Mouse (Mus musculus) liver, embryonic 15.5 days (tissue): Measurements from ENCODE around the gene Colgalt2. TPM values are rescaled to one million over a fixed set of nuclear protein-coding genes. Genes with fewer than 3 reads are reported as not detected.

Source experiments
- ATAC-seq: fragments of 200-750 bp; cut with Nextera tagmentation; 2 replicates; pipeline ENCODE4 v1.8.0; 2017; ENCODE audit warnings: moderate number of reproducible peaks, mild to moderate bottlenecking, moderate library complexity; ENCODE audit not compliant: insufficient read depth
- H3K27ac ChIP-seq: fragments of 300-500 bp; sonication (generic); replicated peaks from 2 replicates; pipeline ENCODE4 v1.5.1; 2015; ENCODE audit warnings: mild to moderate bottlenecking, inconsistent platforms
- H3K27me3 ChIP-seq: fragments of 300-500 bp; sonication (generic); 2 replicates; pipeline ENCODE4 v1.6.1; 2015; ENCODE audit warnings: mild to moderate bottlenecking, inconsistent platforms
- H3K36me3 ChIP-seq: fragments of 300-500 bp; sonication (generic); replicated peaks from 2 replicates; pipeline ENCODE4 v1.6.1; 2015; ENCODE audit warnings: moderate library complexity, mild to moderate bottlenecking, inconsistent platforms
- H3K4me1 ChIP-seq: fragments of 300-500 bp; sonication (generic); replicated peaks from 2 replicates; pipeline ENCODE4 v1.6.1; 2015; ENCODE audit warnings: inconsistent platforms
- H3K4me2 ChIP-seq: fragments of 300-500 bp; sonication (generic); 2 replicates; pipeline ENCODE4 v1.6.1; 2015; ENCODE audit warnings: moderate library complexity, mild to moderate bottlenecking, inconsistent platforms
- H3K4me3 ChIP-seq: fragments of 300-500 bp; sonication (generic); replicated peaks from 2 replicates; pipeline ENCODE4 v1.5.1; 2015; ENCODE audit warnings: mild to moderate bottlenecking, inconsistent platforms
- H3K9ac ChIP-seq: fragments of 300-500 bp; sonication (generic); 2 replicates; pipeline ENCODE4 v1.6.1; 2015; ENCODE audit warnings: moderate library complexity, mild to moderate bottlenecking, inconsistent platforms
- H3K9me3 ChIP-seq: fragments of 300-500 bp; sonication (generic); replicated peaks from 2 replicates; pipeline ENCODE4 v1.6.1; 2016; ENCODE audit warnings: inconsistent platforms
- WGBS: fragments of 180-500 bp; shearing (Covaris S2); methylation state at CpG from one replicate; pipeline ENCODE4 v1.1.7; 2015; ENCODE audit warnings: mixed read lengths; ENCODE audit not compliant: insufficient replicate concordance; 5-methylcytosine and 5-hydroxymethylcytosine counted together
- polyA plus RNA-seq: library from polyadenylated mRNA; unstranded; fragments of >200 nt; fragmentation: Nextera tagmentation; extraction: Ambion mirVana; gene quantifications from 2 replicates; pipeline ENCODE4 v1.2.1, GENCODE M21; 2015

Gene Colgalt2
- polyA plus RNA-seq, 1 experiment from 2014 or later: 0.36 TPM

DNA sequence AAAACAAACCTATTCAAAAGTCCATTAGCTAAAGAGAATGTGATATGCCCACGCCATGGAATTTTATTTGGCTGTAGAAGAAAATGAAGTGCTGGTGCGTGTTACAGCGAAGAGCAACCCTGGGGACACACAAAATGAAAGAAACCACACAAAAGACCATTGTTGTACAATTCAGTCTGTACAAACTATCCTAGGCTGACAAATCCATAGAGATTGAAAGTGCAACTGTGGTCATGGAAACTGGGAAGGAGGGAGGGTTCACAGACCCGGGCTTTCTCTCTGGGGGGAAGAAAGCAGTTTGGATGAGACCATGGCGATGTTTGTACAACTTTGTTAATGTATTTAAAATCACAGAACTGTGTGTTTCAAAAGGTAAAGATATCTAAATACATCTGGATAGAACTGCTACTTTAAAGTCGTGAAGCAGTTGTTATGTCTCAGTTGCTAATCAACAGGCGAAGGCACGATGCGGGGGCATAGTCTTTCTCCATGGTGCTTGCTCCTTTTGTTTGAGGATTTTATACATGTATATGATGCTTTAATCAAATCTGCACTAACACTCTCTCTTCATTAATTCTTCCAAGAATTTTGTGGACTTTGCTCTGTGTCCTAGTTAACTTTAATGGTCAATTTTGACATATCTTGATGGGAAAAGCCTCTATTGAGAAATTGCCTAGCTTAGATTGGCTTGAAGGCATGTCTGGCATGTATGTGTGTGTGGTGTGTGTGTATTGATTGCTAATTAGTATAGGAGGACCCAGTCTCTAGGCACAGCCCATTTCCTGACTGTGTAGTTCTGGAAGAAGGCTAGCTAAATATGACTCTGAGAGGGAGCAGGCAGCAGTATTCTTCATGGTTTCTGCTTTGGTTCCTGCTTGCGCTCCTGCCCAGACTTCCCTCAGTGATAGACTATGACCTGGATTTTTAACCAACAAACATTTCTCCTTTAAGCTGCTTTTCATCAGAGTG lies 55.9 kb downstream of the Colgalt2 start:
- H3K4me1 ChIP-seq: no peaks in the 10 kb centered on the region
- no peak overlapping the region for H3K9ac ChIP-seq
- no peak for ATAC-seq
- no peaks in the 10 kb centered on the region for H3K27me3 ChIP-seq
- no peak overlapping the region for H3K27ac ChIP-seq
- no peak overlapping the region for H3K4me3 ChIP-seq
- WGBS: 72% methylated on average over 10 of the region's 10 CpGs
- no peaks in the 10 kb centered on the region for H3K9me3 ChIP-seq
- no peaks in the 10 kb centered on the region for H3K36me3 ChIP-seq
- no peak overlapping the region for H3K4me2 ChIP-seq

- no peak overlapping the region for H3K4me3 ChIP-seq
- 48% methylated on average over 3 of the region's 3 CpGs for WGBS
- H3K9ac ChIP-seq: no peak overlapping the region
- H3K4me2 ChIP-seq: no peak overlapping the region
- ATAC-seq: no peak
- H3K4me1 ChIP-seq: no peaks in the 10 kb centered on the region
- H3K9me3 ChIP-seq: no peaks in the 10 kb centered on the region
- no peaks in the 10 kb centered on the region for H3K36me3 ChIP-seq
- no peak overlapping the region for H3K27ac ChIP-seq
- no peaks in the 10 kb centered on the region for H3K27me3 ChIP-seq
Observed at GRCm38 (mm10) chr1:152456266-152456665, 56.6 kb downstream of the Colgalt2 start.

DNA sequence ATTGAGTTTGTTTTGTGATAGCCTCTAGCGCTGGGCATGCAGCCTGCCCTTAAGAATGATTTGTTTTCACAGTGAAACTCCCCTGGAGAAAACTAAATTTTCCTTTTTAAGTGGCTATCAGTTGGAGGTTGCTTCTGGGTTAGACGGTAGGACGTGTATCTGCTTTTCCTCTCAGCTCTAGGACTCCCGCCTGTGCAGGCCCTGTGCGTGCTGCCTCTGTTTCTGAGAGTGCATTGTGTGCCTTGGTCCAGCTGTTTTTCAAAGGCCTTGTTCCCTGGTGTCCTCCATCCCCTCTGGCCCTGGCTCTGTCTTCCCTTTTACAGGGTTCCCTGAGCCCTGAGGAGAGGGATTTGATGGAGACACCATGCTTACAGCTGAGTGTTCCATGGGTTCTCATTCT lies 58.0 kb downstream of the Colgalt2 start:
- Histone ChIP-seq H3K36me3 (no peaks in the 10 kb centered on the region), H3K27ac (no peak overlapping the region), H3K9me3 (no peaks in the 10 kb centered on the region), H3K4me1 (no peaks in the 10 kb centered on the region), H3K9ac (no peak overlapping the region), H3K27me3 (no peaks in the 10 kb centered on the region), H3K4me3 (no peak overlapping the region), H3K4me2 (no peak overlapping the region)
- ATAC-seq: no peak
- 65% methylated on average over 5 of the region's 5 CpGs for WGBS

GRCm38 (mm10) chr1:152458996-152459395 lies 59.4 kb downstream of the Colgalt2 start:
- Histone ChIP-seq H3K9me3 (no peaks in the 10 kb centered on the region), H3K27me3 (no peaks in the 10 kb centered on the region), H3K4me3 (no peak overlapping the region), H3K27ac (no peak overlapping the region), H3K4me1 (no peaks in the 10 kb centered on the region), H3K9ac (no peak overlapping the region), H3K36me3 (no peaks in the 10 kb centered on the region), H3K4me2 (no peak overlapping the region)
- WGBS: 71% methylated on average over 7 of the region's 7 CpGs
- no peak for ATAC-seq

GRCm38 (mm10) chr1:152460931-152461330 lies 61.3 kb downstream of the Colgalt2 start:
- WGBS: 43% methylated on average over 3 of the region's 3 CpGs
- H3K9ac ChIP-seq: no peak overlapping the region
- H3K4me3 ChIP-seq: no peak overlapping the region
- no peaks in the 10 kb centered on the region for H3K36me3 ChIP-seq
- H3K27ac ChIP-seq: no peak overlapping the region
- no peaks in the 10 kb centered on the region for H3K9me3 ChIP-seq
- H3K4me1 ChIP-seq: no peaks in the 10 kb centered on the region
- H3K27me3 ChIP-seq: no peaks in the 10 kb centered on the region
- H3K4me2 ChIP-seq: no peak overlapping the region
- no peak for ATAC-seq

DNA sequence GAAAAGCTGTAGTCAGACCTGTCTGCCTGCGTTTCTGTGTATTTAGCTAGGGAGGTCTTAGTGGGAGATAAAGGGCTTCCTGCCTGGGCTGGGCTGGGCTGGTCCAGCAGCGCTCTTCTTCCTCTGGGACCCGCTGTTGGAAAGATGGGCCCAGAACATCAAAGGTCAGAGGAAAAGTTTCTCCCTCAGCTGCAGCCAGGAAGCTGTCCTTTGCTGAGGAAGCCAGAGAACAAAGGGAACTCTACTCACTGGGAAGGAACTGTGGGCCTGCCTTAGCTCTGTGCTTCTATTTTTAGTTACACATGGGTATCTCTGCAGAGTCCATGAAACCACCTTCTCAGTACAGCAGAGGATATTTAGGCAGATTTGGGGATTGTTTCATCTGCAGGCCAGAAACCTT lies 62.2 kb downstream of the Colgalt2 start:
- H3K36me3 ChIP-seq: no peaks in the 10 kb centered on the region
- no peak overlapping the region for H3K27ac ChIP-seq
- no peak for ATAC-seq
- no peak overlapping the region for H3K4me3 ChIP-seq
- no peaks in the 10 kb centered on the region for H3K4me1 ChIP-seq
- 20% methylated on average over 3 of the region's 3 CpGs for WGBS
- H3K27me3 ChIP-seq: no peaks in the 10 kb centered on the region
- H3K9ac ChIP-seq: no peak overlapping the region
- H3K4me2 ChIP-seq: no peak overlapping the region
- no peaks in the 10 kb centered on the region for H3K9me3 ChIP-seq

- ATAC-seq: no peak
- Histone ChIP-seq H3K27ac (no peak overlapping the region), H3K4me3 (no peak overlapping the region), H3K4me2 (no peak overlapping the region), H3K27me3 (no peaks in the 10 kb centered on the region), H3K9me3 (no peaks in the 10 kb centered on the region), H3K36me3 (no peaks in the 10 kb centered on the region), H3K9ac (no peak overlapping the region), H3K4me1 (no peaks in the 10 kb centered on the region)
- 51% methylated on average over 7 of the region's 7 CpGs for WGBS
Observed at GRCm38 (mm10) chr1:152462348-152462747, 62.7 kb downstream of the Colgalt2 start.

DNA sequence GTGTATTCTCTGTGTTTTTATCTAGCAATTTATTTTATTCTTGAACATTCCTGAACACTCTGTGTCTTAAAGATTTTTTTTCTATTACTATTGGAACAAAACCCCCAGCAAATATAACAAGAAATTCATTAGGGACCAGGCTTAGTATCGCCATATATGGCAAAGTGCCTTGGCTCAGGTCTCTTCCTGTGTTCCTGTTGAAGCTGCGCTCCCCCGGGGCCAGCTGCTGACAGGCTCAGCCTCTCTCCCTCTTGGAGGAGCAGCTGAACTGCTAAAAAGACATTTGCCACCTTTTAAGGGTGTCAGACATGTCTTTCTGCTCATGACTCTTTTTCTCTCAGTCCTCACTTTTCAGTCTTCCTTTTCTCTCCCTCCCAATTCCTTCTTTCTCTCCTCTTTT lies 66.7 kb downstream of the Colgalt2 start:
- no peak for ATAC-seq
- Histone ChIP-seq H3K4me1 (no peaks in the 10 kb centered on the region), H3K9ac (no peak overlapping the region), H3K4me3 (no peak overlapping the region), H3K27ac (no peak overlapping the region), H3K4me2 (no peak overlapping the region), H3K36me3 (no peaks in the 10 kb centered on the region), H3K9me3 (no peaks in the 10 kb centered on the region), H3K27me3 (no peaks in the 10 kb centered on the region)
- WGBS: 38% methylated on average over 3 of the region's 3 CpGs

- Histone ChIP-seq H3K4me2 (no peak overlapping the region), H3K9ac (no peak overlapping the region), H3K36me3 (no peaks in the 10 kb centered on the region), H3K4me3 (no peak overlapping the region), H3K27ac (no peak overlapping the region), H3K9me3 (no peaks in the 10 kb centered on the region), H3K27me3 (no peaks in the 10 kb centered on the region), H3K4me1 (no peaks in the 10 kb centered on the region)
- ATAC-seq: no peak
- WGBS: 71% methylated on average over 9 of the region's 9 CpGs
Observed at GRCm38 (mm10) chr1:152468443-152468842, 68.8 kb downstream of the Colgalt2 start.

DNA sequence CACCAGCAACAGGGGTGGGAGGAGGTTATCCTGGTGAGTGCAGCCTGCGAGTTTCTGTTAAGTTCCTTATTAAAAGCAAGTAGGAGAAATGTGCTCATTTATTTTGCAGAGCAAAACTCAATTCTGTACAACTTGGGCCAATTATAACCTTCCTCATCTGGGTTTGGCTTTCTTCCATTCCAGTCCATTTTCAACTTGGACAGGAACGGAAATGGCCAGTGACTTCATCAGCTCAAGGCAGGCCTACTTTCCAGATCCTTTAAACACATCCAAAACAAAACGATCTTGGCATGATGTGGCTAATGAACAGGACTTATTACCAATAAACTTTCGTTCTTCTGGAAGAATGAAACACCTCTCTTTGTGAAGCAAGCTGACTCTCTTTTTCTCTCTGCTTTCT lies 76.5 kb downstream of the Colgalt2 start:
- Histone ChIP-seq H3K4me3 (no peak overlapping the region), H3K4me1 (no peaks in the 10 kb centered on the region), H3K4me2 (no peak overlapping the region), H3K9me3 (no peaks in the 10 kb centered on the region), H3K9ac (no peak overlapping the region), H3K36me3 (no peaks in the 10 kb centered on the region), H3K27ac (no peak overlapping the region), H3K27me3 (no peaks in the 10 kb centered on the region)
- 53% methylated on average over 4 of the region's 4 CpGs for WGBS
- ATAC-seq: no peak

DNA sequence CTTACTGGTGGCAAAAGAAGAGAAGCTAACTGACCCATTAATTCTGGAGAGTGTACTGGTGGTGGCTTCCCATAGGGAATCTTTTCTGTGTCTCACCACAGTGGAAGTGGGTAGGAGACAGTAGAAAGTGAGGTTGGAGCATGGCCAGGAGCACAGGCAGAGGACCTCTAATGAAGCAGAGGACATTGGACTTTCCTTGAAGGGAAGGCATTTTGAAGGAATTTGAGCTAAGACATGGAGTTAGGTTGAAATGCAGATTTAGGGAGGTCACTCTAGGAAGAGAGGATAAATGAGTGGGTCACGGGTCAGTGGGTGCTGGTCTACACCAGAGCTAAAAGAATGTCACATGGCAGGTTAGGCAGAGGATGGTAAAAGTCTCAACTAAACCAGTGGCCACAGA lies 91.2 kb downstream of the Colgalt2 start:
- Histone ChIP-seq H3K4me2 (no peak overlapping the region), H3K4me1 (no peaks in the 10 kb centered on the region), H3K4me3 (no peak overlapping the region), H3K27me3 (no peaks in the 10 kb centered on the region), H3K9ac (no peak overlapping the region), H3K36me3 (no peaks in the 10 kb centered on the region), H3K27ac (no peak overlapping the region), H3K9me3 (no peaks in the 10 kb centered on the region)
- 70% methylated on average over 1 of the region's 1 CpGs for WGBS
- no peak for ATAC-seq

DNA sequence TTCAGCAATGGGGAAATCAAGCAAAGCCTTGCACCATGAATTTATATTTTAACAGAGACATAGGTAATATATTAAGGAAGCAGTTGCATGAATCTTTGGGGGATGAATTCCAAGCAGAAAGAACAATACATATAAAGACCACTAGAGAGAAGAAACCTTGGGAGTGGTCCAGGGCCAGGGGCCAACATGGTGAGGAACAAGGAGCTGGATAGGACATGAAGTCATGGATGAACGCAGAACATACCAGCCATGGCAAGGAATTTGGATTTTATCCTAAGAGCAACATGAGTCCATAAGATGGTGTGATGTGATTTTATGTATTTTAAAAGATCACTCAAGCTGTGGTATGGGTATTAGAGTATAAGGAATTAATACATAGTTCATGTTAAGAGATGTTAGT lies 92.6 kb downstream of the Colgalt2 start:
- WGBS: 68% methylated on average over 1 of the region's 1 CpGs
- no peak overlapping the region for H3K4me2 ChIP-seq
- no peak for ATAC-seq

More for the DNA sequence above, 92.6 kb downstream of the Colgalt2 start:
- Histone ChIP-seq H3K27me3 (no peaks in the 10 kb centered on the region), H3K27ac (no peak overlapping the region), H3K36me3 (no peaks in the 10 kb centered on the region), H3K4me3 (no peak overlapping the region), H3K9me3 (no peaks in the 10 kb centered on the region), H3K9ac (no peak overlapping the region), H3K4me1 (no peaks in the 10 kb centered on the region)
